Mouse (Mus musculus): Measurements from ENCODE around the gene Cmtr1. TPM values are rescaled to one million over a fixed set of nuclear protein-coding genes. Genes with fewer than 3 reads are reported as not detected.

Cmtr1 gene
- polyA plus RNA-seq, 1 experiment, result 23.8 TPM

GRCm38 (mm10) chr17:29704781-29705180 is 44.4 kb downstream of the Cmtr1 start:
- Histone ChIP-seq H3K27me3 (ENCODE audit: control insufficient read depth, insufficient read depth, low read length) (no peaks in the 10 kb centered on the region), H3K27ac (ENCODE audit: control insufficient read depth, insufficient read depth, low read depth, low read length) (no peak overlapping the region), H3K4me3 (ENCODE audit: control insufficient read depth, low read depth, low read length) (no peak overlapping the region), H3K4me1 (ENCODE audit: control insufficient read depth, insufficient read depth, low read length) (no peaks in the 10 kb centered on the region; the same call in 1 of the 2 replicates), H3K36me3 (ENCODE audit: control insufficient read depth, insufficient read depth, low read length) (peaks cover 1% of the 10 kb centered on the region; the same call in 1 of the 2 replicates)
- TF ChIP-seq CTCF (IDR thresholded peaks at IDR 0.05; ENCODE audit: control insufficient read depth, insufficient read depth, insufficient replicate concordance, low read depth, low read length) (peak; percentile 48; the same call in 1 of the 2 replicates), POLR2A (IDR thresholded peaks at IDR 0.05; ENCODE audit: control insufficient read depth, low read depth, low read length) (no peak)

GRCm38 (mm10) chr17:29705881-29706280 is 45.5 kb downstream of the Cmtr1 start:
- no peak for TF ChIP-seq POLR2A (IDR thresholded peaks at IDR 0.05; ENCODE audit: control insufficient read depth, low read depth, low read length)
- no peak overlapping the region for H3K27ac ChIP-seq (ENCODE audit: control insufficient read depth, insufficient read depth, low read depth, low read length)
- no peaks in the 10 kb centered on the region; the same call in 1 of the 2 replicates for H3K4me1 ChIP-seq (ENCODE audit: control insufficient read depth, insufficient read depth, low read length)
- H3K27me3 ChIP-seq (ENCODE audit: control insufficient read depth, insufficient read depth, low read length), result no peaks in the 10 kb centered on the region
- H3K4me3 ChIP-seq (ENCODE audit: control insufficient read depth, low read depth, low read length), result no peak overlapping the region
- H3K36me3 ChIP-seq (ENCODE audit: control insufficient read depth, insufficient read depth, low read length), result peaks cover 1% of the 10 kb centered on the region; the same call in 1 of the 2 replicates

GRCm38 (mm10) chr17:29706981-29707545 is 46.7 kb downstream of the Cmtr1 start:
- Histone ChIP-seq H3K27me3 (ENCODE audit: control insufficient read depth, insufficient read depth, low read length) (no peaks in the 10 kb centered on the region), H3K4me1 (ENCODE audit: control insufficient read depth, insufficient read depth, low read length) (no peaks in the 10 kb centered on the region; the same call in 1 of the 2 replicates), H3K27ac (ENCODE audit: control insufficient read depth, insufficient read depth, low read depth, low read length) (no peak overlapping the region), H3K36me3 (ENCODE audit: control insufficient read depth, insufficient read depth, low read length) (peaks cover 1% of the 10 kb centered on the region; the same call in 1 of the 2 replicates), H3K4me3 (ENCODE audit: control insufficient read depth, low read depth, low read length) (no peak overlapping the region)
- TF ChIP-seq POLR2A (IDR thresholded peaks at IDR 0.05; ENCODE audit: control insufficient read depth, low read depth, low read length), result no peak
- TF ChIP-seq CTCF (IDR thresholded peaks at IDR 0.05; ENCODE audit: control insufficient read depth, insufficient read depth, insufficient replicate concordance, low read depth, low read length), result no peak

GRCm38 (mm10) chr17:29708783-29709182 is 48.4 kb downstream of the Cmtr1 start:
- Histone ChIP-seq H3K27me3 (ENCODE audit: control insufficient read depth, insufficient read depth, low read length) (no peaks in the 10 kb centered on the region), H3K4me1 (ENCODE audit: control insufficient read depth, insufficient read depth, low read length) (no peaks in the 10 kb centered on the region; the same call in 1 of the 2 replicates), H3K27ac (ENCODE audit: control insufficient read depth, insufficient read depth, low read depth, low read length) (no peak overlapping the region), H3K4me3 (ENCODE audit: control insufficient read depth, low read depth, low read length) (no peak overlapping the region), H3K36me3 (ENCODE audit: control insufficient read depth, insufficient read depth, low read length) (no peaks in the 10 kb centered on the region; the same call in 1 of the 2 replicates)
- TF ChIP-seq POLR2A (IDR thresholded peaks at IDR 0.05; ENCODE audit: control insufficient read depth, low read depth, low read length), result no peak
- TF ChIP-seq CTCF (IDR thresholded peaks at IDR 0.05; ENCODE audit: control insufficient read depth, insufficient read depth, insufficient replicate concordance, low read depth, low read length), result no peak

GRCm38 (mm10) chr17:29710562-29711044 is 50.2 kb downstream of the Cmtr1 start:
- no peak overlapping the region for H3K27ac ChIP-seq (ENCODE audit: control insufficient read depth, insufficient read depth, low read depth, low read length)
- no peak for TF ChIP-seq CTCF (IDR thresholded peaks at IDR 0.05; ENCODE audit: control insufficient read depth, insufficient read depth, insufficient replicate concordance, low read depth, low read length)
- TF ChIP-seq POLR2A (IDR thresholded peaks at IDR 0.05; ENCODE audit: control insufficient read depth, low read depth, low read length), result no peak
- H3K4me1 ChIP-seq (ENCODE audit: control insufficient read depth, insufficient read depth, low read length), result no peaks in the 10 kb centered on the region; the same call in 1 of the 2 replicates

GRCm38 (mm10) chr17:29711076-29711744 is 50.8 kb downstream of the Cmtr1 start:
- TF ChIP-seq POLR2A (IDR thresholded peaks at IDR 0.05; ENCODE audit: control insufficient read depth, low read depth, low read length), result no peak
- no peak for TF ChIP-seq CTCF (IDR thresholded peaks at IDR 0.05; ENCODE audit: control insufficient read depth, insufficient read depth, insufficient replicate concordance, low read depth, low read length)
- Histone ChIP-seq H3K27me3 (ENCODE audit: control insufficient read depth, insufficient read depth, low read length) (no peaks in the 10 kb centered on the region), H3K4me3 (ENCODE audit: control insufficient read depth, low read depth, low read length) (no peak overlapping the region), H3K4me1 (ENCODE audit: control insufficient read depth, insufficient read depth, low read length) (no peaks in the 10 kb centered on the region; the same call in 1 of the 2 replicates), H3K27ac (ENCODE audit: control insufficient read depth, insufficient read depth, low read depth, low read length) (no peak overlapping the region), H3K36me3 (ENCODE audit: control insufficient read depth, insufficient read depth, low read length) (no peaks in the 10 kb centered on the region)

More at GRCm38 (mm10) chr17:29710562-29711044, 50.2 kb downstream of the Cmtr1 start:
- Histone ChIP-seq H3K36me3 (ENCODE audit: control insufficient read depth, insufficient read depth, low read length) (no peaks in the 10 kb centered on the region), H3K27me3 (ENCODE audit: control insufficient read depth, insufficient read depth, low read length) (no peaks in the 10 kb centered on the region), H3K4me3 (ENCODE audit: control insufficient read depth, low read depth, low read length) (no peak overlapping the region)

GRCm38 (mm10) chr17:29711745-29712431 is 51.5 kb downstream of the Cmtr1 start:
- peaks cover 4% of the 10 kb centered on the region for H3K4me1 ChIP-seq (ENCODE audit: control insufficient read depth, insufficient read depth, low read length)
- H3K4me3 ChIP-seq (ENCODE audit: control insufficient read depth, low read depth, low read length), result no peak overlapping the region
- no peaks in the 10 kb centered on the region for H3K27me3 ChIP-seq (ENCODE audit: control insufficient read depth, insufficient read depth, low read length)
- no peaks in the 10 kb centered on the region for H3K36me3 ChIP-seq (ENCODE audit: control insufficient read depth, insufficient read depth, low read length)
- H3K27ac ChIP-seq (ENCODE audit: control insufficient read depth, insufficient read depth, low read depth, low read length), result no peak overlapping the region
- TF ChIP-seq POLR2A (IDR thresholded peaks at IDR 0.05; ENCODE audit: control insufficient read depth, low read depth, low read length) (no peak), CTCF (IDR thresholded peaks at IDR 0.05; ENCODE audit: control insufficient read depth, insufficient read depth, insufficient replicate concordance, low read depth, low read length) (no peak)

Data from testis, adult 2 months (tissue).